Mouse (Mus musculus): ENCODE measurements around the gene Nkx6-1. TPM values are rescaled to one million over a fixed set of nuclear protein-coding genes. Genes with fewer than 3 reads are reported as not detected.

The Nkx6-1 gene
- polyA plus RNA-seq (2015; fragmentation: Illumina TruSeq; extraction: RNeasy Lipid Tissue Mini Kit (QIAGEN cat#74804); ENCODE audit: insufficient read depth, low read depth, low replicate concordance): 7.6 TPM

DNA sequence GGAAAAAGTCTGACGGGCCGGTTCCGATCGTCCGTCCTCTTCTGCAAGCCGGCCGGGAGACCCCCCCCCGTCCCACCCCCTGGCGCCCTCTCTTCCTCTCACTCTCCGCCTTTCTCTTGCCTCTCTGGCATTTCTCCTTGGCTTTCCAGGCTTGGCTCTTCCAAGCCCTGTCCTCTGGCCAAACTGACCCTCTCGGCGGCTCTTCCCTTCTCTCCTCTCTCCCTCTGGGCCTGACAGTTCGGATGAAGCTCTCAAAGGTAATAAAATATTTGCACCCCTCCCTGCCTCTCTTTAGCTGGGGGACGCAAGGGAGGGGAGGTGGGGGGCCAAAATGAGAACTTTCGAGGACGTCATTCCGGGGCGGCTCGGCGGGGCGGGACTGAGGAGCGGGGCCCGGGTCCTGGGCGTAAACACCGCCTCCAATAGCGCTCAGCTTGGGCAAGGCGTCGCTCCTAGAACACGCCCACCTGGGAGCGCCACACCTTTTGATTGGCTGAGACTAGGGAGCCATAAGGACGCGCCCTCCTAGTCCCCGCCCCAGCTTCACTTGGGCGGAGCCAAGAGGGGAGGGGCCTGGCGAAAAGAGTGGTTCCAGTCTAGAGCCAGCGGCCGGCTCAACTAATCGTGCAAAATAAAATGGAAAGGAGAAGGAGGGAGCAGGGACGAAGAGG is at the start of gene Nkx6-1:
Nkx6-1 (minus strand) TSS at position 52 of the 671 bp plus-strand sequence.

Other genes starting within 250 kb of the Nkx6-1 start
- gene Cds1, start 100.1 kb upstream of the Nkx6-1 start, polyA plus RNA-seq (2015; fragmentation: Illumina TruSeq; extraction: RNeasy Lipid Tissue Mini Kit (QIAGEN cat#74804); ENCODE audit: insufficient read depth, low read depth, low replicate concordance): 0.79 TPM